Mouse (Mus musculus): ENCODE measurements around the gene Ccdc88c.

Gene Ccdc88c

GRCm38 (mm10) chr12:101028954-101029731 is at the start of gene Ccdc88c:
TSS of gene Ccdc88c (minus strand) at chr12:101029056.
- DNase-seq (ENCODE audit: inconsistent age in 2 of 2, low spot score in 1 of 2): peak; percentile 77 to 91

- DNase-seq (ENCODE audit: inconsistent age in 2 of 2, low spot score in 1 of 2): no peak
Observed at GRCm38 (mm10) chr12:101077955-101078354, 49.1 kb upstream of the Ccdc88c start.

- DNase-seq (ENCODE audit: inconsistent age in 2 of 2, low spot score in 1 of 2): no peak
Observed at GRCm38 (mm10) chr12:101075433-101075832, 46.6 kb upstream of the Ccdc88c start.

GRCm38 (mm10) chr12:101074821-101075429 is 46.1 kb upstream of the Ccdc88c start:
- peak in 1 of 2 experiments; percentile 62 for DNase-seq (ENCODE audit: inconsistent age in 2 of 2, low spot score in 1 of 2)

DNA sequence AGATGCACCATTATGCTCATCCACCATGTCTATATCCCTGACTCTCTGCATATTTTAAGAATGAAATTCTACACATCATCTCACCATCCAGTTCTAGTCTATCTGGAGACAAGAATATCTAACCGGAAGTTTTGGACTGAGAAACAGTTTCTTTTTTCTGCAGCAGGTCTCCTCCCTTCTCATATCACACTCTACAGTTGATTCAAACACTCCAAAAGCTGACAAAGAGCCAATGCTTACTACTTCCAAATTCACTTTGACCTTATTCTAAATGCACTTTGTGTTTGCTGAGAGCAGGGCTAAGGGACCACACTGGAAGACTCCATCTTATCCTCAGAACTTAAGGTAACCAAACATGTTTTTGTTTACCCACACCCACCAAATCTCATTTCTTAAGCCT is 41.0 kb upstream of the Ccdc88c start:
- DNase-seq (ENCODE audit: inconsistent age in 2 of 2, low spot score in 1 of 2): no peak

DNA sequence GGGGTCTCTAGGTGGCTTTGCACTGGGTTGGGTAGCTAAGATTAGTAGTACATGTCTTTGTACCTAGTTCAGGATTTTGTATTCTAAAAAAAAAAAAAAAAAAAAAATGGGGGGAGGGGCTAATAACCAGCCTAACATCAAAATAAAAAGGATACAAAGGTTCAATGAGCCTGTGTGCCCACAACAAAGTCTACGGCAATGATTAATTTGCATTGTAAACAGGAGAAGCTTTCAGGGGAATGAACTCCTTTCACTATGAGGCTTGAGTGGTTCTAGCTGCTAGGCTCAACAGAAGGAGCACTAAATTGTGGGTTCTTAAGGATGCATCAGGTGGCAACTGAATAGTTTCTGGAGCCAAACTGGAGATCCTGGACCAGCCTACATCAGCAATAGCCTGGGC is 37.5 kb upstream of the Ccdc88c start:
- DNase-seq (ENCODE audit: inconsistent age in 2 of 2, low spot score in 1 of 2): no peak

DNA sequence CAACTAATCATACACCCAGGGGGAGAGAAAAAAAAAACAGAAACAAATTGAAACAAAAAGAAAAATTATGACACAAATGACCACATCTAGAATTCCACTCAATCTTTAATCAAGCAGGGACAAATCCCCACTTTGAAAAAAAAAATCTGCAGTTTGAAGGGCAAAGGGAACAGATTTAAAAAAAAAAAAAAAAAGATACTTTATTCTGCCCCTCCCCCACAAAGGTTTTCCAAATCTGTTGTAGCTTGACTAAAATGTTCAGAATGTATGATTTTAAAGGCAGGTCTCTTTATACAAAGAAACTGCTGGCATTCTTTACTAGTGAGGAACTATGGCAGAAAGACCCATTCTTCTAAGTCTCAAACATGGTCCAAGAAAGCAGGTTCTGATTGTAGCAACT is 11.1 kb upstream of the Ccdc88c start:
- DNase-seq (ENCODE audit: inconsistent age in 2 of 2, low spot score in 1 of 2): no peak

DNA sequence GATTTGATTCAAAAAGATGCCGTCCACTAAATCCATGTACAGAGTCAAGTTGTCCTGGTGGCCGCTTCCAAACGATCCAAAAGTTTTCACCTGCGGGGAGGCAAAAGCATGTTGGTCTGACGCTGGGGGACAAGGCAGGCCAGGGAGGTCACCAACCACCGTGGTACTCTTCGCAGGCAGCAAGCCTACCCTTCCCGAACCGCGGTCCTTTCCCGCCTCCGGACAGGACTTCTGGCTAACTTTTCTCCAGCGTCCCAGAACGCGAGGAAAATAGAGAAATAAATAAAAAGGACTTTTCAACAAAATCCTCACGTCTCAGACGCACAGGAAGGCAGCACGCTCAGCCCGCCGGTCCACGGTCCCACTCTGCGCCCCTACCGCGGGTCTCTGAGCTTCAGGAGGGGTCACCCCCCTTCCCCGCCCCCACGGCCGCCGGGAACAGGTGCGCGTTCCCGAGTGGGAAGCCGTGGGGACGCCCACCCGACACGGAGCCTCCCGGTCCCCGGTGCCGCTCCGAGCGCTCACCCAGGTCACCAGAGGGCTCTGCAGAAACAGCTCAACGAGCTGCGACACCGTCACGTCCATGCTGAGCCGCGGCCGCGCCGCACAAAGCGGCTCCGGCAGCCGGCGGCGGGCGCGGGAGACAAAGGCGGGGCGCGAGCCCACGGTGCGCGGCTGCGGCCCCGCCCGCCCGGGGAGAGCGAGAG is 456 bp downstream of the Ccdc88c start:
- no peak for DNase-seq (ENCODE audit: inconsistent age in 2 of 2, low spot score in 1 of 2)

GRCm38 (mm10) chr12:101027451-101028246 is 1.2 kb downstream of the Ccdc88c start:
- DNase-seq (ENCODE audit: inconsistent age in 2 of 2, low spot score in 1 of 2): peak in 1 of 2 experiments; percentile 55

DNA sequence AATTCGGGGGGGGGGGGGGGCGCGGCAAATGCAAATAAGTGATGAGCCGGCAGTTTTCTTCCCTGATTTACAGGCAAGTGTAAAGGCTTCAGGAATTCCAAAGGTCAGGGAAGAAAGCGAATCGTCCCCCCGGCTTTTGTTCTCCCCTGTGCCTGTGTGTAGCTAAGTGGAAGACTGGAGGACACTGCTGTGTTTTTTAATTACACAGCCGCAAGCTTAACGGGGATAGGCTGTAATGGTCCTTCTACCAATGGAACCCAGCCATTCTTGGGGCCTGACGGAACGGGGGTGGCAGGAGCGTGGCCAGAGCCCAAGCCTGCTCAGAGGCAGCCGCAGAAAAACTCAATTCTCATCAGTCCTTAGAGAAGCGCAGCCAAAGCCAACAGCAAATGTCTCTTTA is 1.9 kb downstream of the Ccdc88c start:
- no peak for DNase-seq (ENCODE audit: inconsistent age in 2 of 2, low spot score in 1 of 2)

DNA sequence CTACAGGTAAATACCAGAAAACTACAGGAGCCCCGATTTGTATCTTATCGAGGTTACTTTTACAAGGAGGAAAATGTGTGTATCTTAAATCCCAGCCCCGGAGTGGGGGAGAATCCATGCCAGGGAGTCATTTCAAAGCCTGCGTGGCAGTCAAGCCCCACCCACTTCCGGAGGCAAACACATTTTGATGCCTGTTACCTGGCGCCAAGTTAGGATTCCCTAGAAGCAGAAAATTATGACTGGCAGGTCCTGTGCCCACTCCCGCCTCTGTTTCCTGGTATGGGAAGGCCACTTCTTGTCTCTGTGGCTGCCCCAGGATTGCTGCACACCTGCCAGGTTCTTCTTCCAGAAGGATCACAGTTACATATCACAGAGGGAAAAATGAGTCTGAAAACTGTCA is 2.3 kb downstream of the Ccdc88c start:
- no peak for DNase-seq (ENCODE audit: inconsistent age in 2 of 2, low spot score in 1 of 2)

- no peak for DNase-seq (ENCODE audit: inconsistent age in 2 of 2, low spot score in 1 of 2)
Observed at GRCm38 (mm10) chr12:101026025-101026424, 2.8 kb downstream of the Ccdc88c start.

- no peak for DNase-seq (ENCODE audit: inconsistent age in 2 of 2, low spot score in 1 of 2)
Observed at GRCm38 (mm10) chr12:101025379-101025778, 3.5 kb downstream of the Ccdc88c start.

- DNase-seq (ENCODE audit: inconsistent age in 2 of 2, low spot score in 1 of 2): no peak
Observed at GRCm38 (mm10) chr12:101024824-101025223, 4.0 kb downstream of the Ccdc88c start.

- no peak for DNase-seq (ENCODE audit: inconsistent age in 2 of 2, low spot score in 1 of 2)
Observed at GRCm38 (mm10) chr12:101023143-101023542, 5.7 kb downstream of the Ccdc88c start.

DNA sequence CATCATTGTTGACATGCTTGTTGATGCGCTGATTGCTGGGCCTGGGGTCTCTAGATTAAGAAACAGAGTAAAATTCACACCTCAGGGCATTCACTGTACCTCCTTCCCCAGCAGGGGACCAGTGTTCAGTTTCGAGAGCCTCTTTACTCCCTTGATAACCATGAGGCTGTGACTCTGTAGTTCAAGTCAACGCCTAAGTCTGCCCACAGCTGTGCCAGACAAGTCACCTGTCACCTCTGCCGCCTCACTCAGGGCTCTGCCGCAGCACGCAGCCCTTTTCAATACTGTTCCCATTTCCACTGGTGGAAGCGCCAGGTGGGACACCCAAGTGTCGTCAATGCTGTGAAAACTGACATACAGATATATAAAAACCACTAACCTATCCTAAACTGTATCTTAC is 6.5 kb downstream of the Ccdc88c start:
- no peak for DNase-seq (ENCODE audit: inconsistent age in 2 of 2, low spot score in 1 of 2)

- DNase-seq (ENCODE audit: inconsistent age in 2 of 2, low spot score in 1 of 2): no peak
Observed at GRCm38 (mm10) chr12:101021484-101022226, 7.2 kb downstream of the Ccdc88c start.

DNA sequence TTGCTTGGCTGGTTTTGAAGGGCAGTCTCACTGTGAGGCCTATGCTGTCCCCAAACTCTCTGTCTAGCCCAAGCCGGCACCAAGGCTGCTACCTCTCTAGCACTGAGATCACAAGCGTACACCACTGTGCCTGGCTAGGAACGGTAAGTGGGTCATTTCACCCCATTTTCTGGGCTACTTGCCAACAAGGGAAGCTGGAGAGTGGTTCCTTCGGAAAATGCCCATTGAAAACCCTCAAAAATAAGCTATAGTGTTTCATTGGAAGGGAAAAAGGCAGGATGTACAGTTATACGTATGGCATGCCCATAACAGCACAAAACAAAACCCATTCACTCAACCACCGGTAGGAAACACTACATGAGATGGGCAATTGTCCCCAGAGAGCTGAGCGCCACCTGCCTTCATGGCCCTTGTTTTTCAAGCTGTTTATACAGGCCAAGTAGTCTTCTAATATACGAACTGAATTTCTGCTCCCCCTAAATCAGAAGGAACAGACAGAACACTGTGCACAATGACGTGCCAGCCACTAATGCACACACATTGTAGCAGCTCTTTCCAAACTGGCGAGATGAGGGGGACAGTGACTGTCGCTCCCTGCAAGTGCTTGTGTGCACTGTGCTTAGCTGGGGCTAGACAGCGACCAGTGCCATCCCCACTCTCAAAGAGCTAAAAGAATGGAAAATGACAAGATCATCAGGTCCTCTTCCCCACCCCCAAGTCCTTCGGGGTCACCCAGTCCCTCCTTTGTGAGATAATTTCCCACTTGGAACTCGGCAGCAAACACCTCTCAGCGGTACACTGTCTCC is 8.4 kb downstream of the Ccdc88c start:
- DNase-seq (ENCODE audit: inconsistent age in 2 of 2, low spot score in 1 of 2): no peak

GRCm38 (mm10) chr12:101019443-101019842 is 9.4 kb downstream of the Ccdc88c start:
- no peak for DNase-seq (ENCODE audit: inconsistent age in 2 of 2, low spot score in 1 of 2)

GRCm38 (mm10) chr12:101019031-101019430 is 9.8 kb downstream of the Ccdc88c start:
- no peak for DNase-seq (ENCODE audit: inconsistent age in 2 of 2, low spot score in 1 of 2)

Data from adrenal gland, adult (tissue).